Mouse (Mus musculus): ENCODE results near the gene Lrp8. TPM values are rescaled to one million over a fixed set of nuclear protein-coding genes. Genes with fewer than 3 reads are reported as not detected.

Gene Lrp8
- polyA plus RNA-seq, 1 experiment from 2014 or later, result 0.96 TPM

GRCm38 (mm10) chr4:107881631-107882030 is 79.6 kb downstream of the Lrp8 start:
- no peak for ATAC-seq (ENCODE audit: insufficient read depth, low FRiP score)
- WGBS, result 89% methylated on average over 1 of the region's 1 CpGs
- H3K27ac ChIP-seq (ENCODE audit: low read length), result no peak overlapping the region
- no peak overlapping the region for H3K9ac ChIP-seq (ENCODE audit: low read length)
- H3K4me2 ChIP-seq (ENCODE audit: low read depth, low read length), result no peak overlapping the region
- H3K9me3 ChIP-seq (replicated peaks; ENCODE audit: control insufficient read depth, low read length), result no peaks in the 10 kb centered on the region
- peaks cover 13% of the 10 kb centered on the region for H3K36me3 ChIP-seq (ENCODE audit: control insufficient read depth, insufficient read depth, low read length)
- H3K4me3 ChIP-seq (replicated peaks; ENCODE audit: low read length), result no peak overlapping the region
- H3K27me3 ChIP-seq (ENCODE audit: control insufficient read depth, insufficient read depth, low read length), result no peaks in the 10 kb centered on the region
- H3K4me1 ChIP-seq (ENCODE audit: control insufficient read depth, insufficient read depth, low read length), result peaks cover 9% of the 10 kb centered on the region; the same call in 1 of the 2 replicates

- ATAC-seq (ENCODE audit: insufficient read depth, low FRiP score), result no peak
- Histone ChIP-seq H3K27ac (ENCODE audit: low read length) (no peak overlapping the region), H3K36me3 (ENCODE audit: control insufficient read depth, insufficient read depth, low read length) (peaks cover 13% of the 10 kb centered on the region; the same call in 1 of the 2 replicates), H3K27me3 (ENCODE audit: control insufficient read depth, insufficient read depth, low read length) (no peaks in the 10 kb centered on the region), H3K9me3 (replicated peaks; ENCODE audit: control insufficient read depth, low read length) (no peaks in the 10 kb centered on the region), H3K4me3 (replicated peaks; ENCODE audit: low read length) (no peak overlapping the region), H3K4me2 (ENCODE audit: low read depth, low read length) (no peak overlapping the region), H3K4me1 (ENCODE audit: control insufficient read depth, insufficient read depth, low read length) (no peaks in the 10 kb centered on the region), H3K9ac (ENCODE audit: low read length) (no peak overlapping the region)
- WGBS, result 80% methylated on average over 7 of the region's 7 CpGs
Observed at GRCm38 (mm10) chr4:107886371-107886770, 84.3 kb downstream of the Lrp8 start.

- no peaks in the 10 kb centered on the region for H3K27me3 ChIP-seq (ENCODE audit: control insufficient read depth, insufficient read depth, low read length)
- H3K9ac ChIP-seq (ENCODE audit: low read length), result peak overlapping the region; percentile 72
- ATAC-seq (ENCODE audit: insufficient read depth, low FRiP score), result peak; percentile 10; the same call in 1 of the 2 replicates
- H3K27ac ChIP-seq (ENCODE audit: low read length), result peak overlapping the region; percentile 90
- peak overlapping the region; percentile 62 for H3K4me3 ChIP-seq (replicated peaks; ENCODE audit: low read length)
- H3K36me3 ChIP-seq (ENCODE audit: control insufficient read depth, insufficient read depth, low read length), result peaks cover 3% of the 10 kb centered on the region; the same call in 1 of the 2 replicates
- 1% methylated on average over 12 of the region's 12 CpGs for WGBS
- no peaks in the 10 kb centered on the region for H3K9me3 ChIP-seq (replicated peaks; ENCODE audit: control insufficient read depth, low read length)
- H3K4me2 ChIP-seq (ENCODE audit: low read depth, low read length), result peak overlapping the region; percentile 75
- no peaks in the 10 kb centered on the region for H3K4me1 ChIP-seq (ENCODE audit: control insufficient read depth, insufficient read depth, low read length)
Observed at GRCm38 (mm10) chr4:107889385-107889730, 87.3 kb downstream of the Lrp8 start.

GRCm38 (mm10) chr4:107889731-107890432 is 87.8 kb downstream of the Lrp8 start, which contains the start of gene 0610037L13Rik:
Gene 0610037L13Rik, plus strand, starts transcription at chr4:107889813.
- Histone ChIP-seq H3K27me3 (ENCODE audit: control insufficient read depth, insufficient read depth, low read length) (no peaks in the 10 kb centered on the region), H3K9ac (ENCODE audit: low read length) (peak within 1 kb of the TSS; percentile 72), H3K36me3 (ENCODE audit: control insufficient read depth, insufficient read depth, low read length) (peaks cover 3% of the 10 kb centered on the region; the same call in 1 of the 2 replicates), H3K4me1 (ENCODE audit: control insufficient read depth, insufficient read depth, low read length) (no peaks in the 10 kb centered on the region), H3K4me3 (replicated peaks; ENCODE audit: low read length) (peak within 1 kb of the TSS; percentile 62), H3K4me2 (ENCODE audit: low read depth, low read length) (peak within 1 kb of the TSS; percentile 75), H3K27ac (ENCODE audit: low read length) (peak within 1 kb of the TSS; percentile 90), H3K9me3 (replicated peaks; ENCODE audit: control insufficient read depth, low read length) (no peaks in the 10 kb centered on the region)
- peak; percentile 96 for ATAC-seq (ENCODE audit: insufficient read depth, low FRiP score)
- 1% methylated on average over 45 of the region's 48 CpGs for WGBS

GRCm38 (mm10) chr4:107892663-107893062 is 90.6 kb downstream of the Lrp8 start:
- H3K27ac ChIP-seq (ENCODE audit: low read length), result no peak overlapping the region
- H3K9ac ChIP-seq (ENCODE audit: low read length), result no peak overlapping the region
- ATAC-seq (ENCODE audit: insufficient read depth, low FRiP score), result no peak
- H3K4me2 ChIP-seq (ENCODE audit: low read depth, low read length), result no peak overlapping the region
- WGBS, result 80% methylated on average over 2 of the region's 2 CpGs
- H3K27me3 ChIP-seq (ENCODE audit: control insufficient read depth, insufficient read depth, low read length), result no peaks in the 10 kb centered on the region
- H3K4me1 ChIP-seq (ENCODE audit: control insufficient read depth, insufficient read depth, low read length), result no peaks in the 10 kb centered on the region
- H3K36me3 ChIP-seq (ENCODE audit: control insufficient read depth, insufficient read depth, low read length), result 0 out of 2 replicates have a peak, but pooled peaks cover 3% of the 10 kb centered on the region
- H3K4me3 ChIP-seq (replicated peaks; ENCODE audit: low read length), result no peak overlapping the region
- H3K9me3 ChIP-seq (replicated peaks; ENCODE audit: control insufficient read depth, low read length), result no peaks in the 10 kb centered on the region

- ATAC-seq (ENCODE audit: insufficient read depth, low FRiP score), result peak; percentile 71; the same call in 1 of the 2 replicates
- Histone ChIP-seq H3K9me3 (replicated peaks; ENCODE audit: control insufficient read depth, low read length) (no peaks in the 10 kb centered on the region), H3K4me2 (ENCODE audit: low read depth, low read length) (no peak overlapping the region), H3K36me3 (ENCODE audit: control insufficient read depth, insufficient read depth, low read length) (peaks cover 10% of the 10 kb centered on the region), H3K4me3 (replicated peaks; ENCODE audit: low read length) (no peak overlapping the region), H3K27me3 (ENCODE audit: control insufficient read depth, insufficient read depth, low read length) (no peaks in the 10 kb centered on the region), H3K27ac (ENCODE audit: low read length) (no peak overlapping the region), H3K4me1 (ENCODE audit: control insufficient read depth, insufficient read depth, low read length) (no peaks in the 10 kb centered on the region), H3K9ac (ENCODE audit: low read length) (no peak overlapping the region)
- 66% methylated on average over 5 of the region's 5 CpGs for WGBS
Observed at GRCm38 (mm10) chr4:107899211-107899927, 97.3 kb downstream of the Lrp8 start.

GRCm38 (mm10) chr4:107900206-107900605 is 98.1 kb downstream of the Lrp8 start:
- Histone ChIP-seq H3K9me3 (replicated peaks; ENCODE audit: control insufficient read depth, low read length) (no peaks in the 10 kb centered on the region), H3K36me3 (ENCODE audit: control insufficient read depth, insufficient read depth, low read length) (peaks cover 10% of the 10 kb centered on the region), H3K9ac (ENCODE audit: low read length) (no peak overlapping the region), H3K4me1 (ENCODE audit: control insufficient read depth, insufficient read depth, low read length) (no peaks in the 10 kb centered on the region), H3K27me3 (ENCODE audit: control insufficient read depth, insufficient read depth, low read length) (no peaks in the 10 kb centered on the region), H3K27ac (ENCODE audit: low read length) (0 out of 2 replicates have a peak overlapping the region, but pooled peaks have one; percentile 15), H3K4me2 (ENCODE audit: low read depth, low read length) (no peak overlapping the region), H3K4me3 (replicated peaks; ENCODE audit: low read length) (no peak overlapping the region)
- ATAC-seq (ENCODE audit: insufficient read depth, low FRiP score), result no peak
- 88% methylated on average over 3 of the region's 3 CpGs for WGBS

GRCm38 (mm10) chr4:107904252-107904651 is 102.2 kb downstream of the Lrp8 start:
- H3K4me3 ChIP-seq (replicated peaks; ENCODE audit: low read length), result no peak overlapping the region
- peaks cover 20% of the 10 kb centered on the region; the same call in 1 of the 2 replicates for H3K36me3 ChIP-seq (ENCODE audit: control insufficient read depth, insufficient read depth, low read length)
- H3K9ac ChIP-seq (ENCODE audit: low read length), result no peak overlapping the region
- no peaks in the 10 kb centered on the region for H3K9me3 ChIP-seq (replicated peaks; ENCODE audit: control insufficient read depth, low read length)
- H3K27ac ChIP-seq (ENCODE audit: low read length), result no peak overlapping the region
- H3K4me2 ChIP-seq (ENCODE audit: low read depth, low read length), result no peak overlapping the region
- no peaks in the 10 kb centered on the region for H3K27me3 ChIP-seq (ENCODE audit: control insufficient read depth, insufficient read depth, low read length)
- 81% methylated on average over 10 of the region's 10 CpGs for WGBS
- ATAC-seq (ENCODE audit: insufficient read depth, low FRiP score), result no peak
- no peaks in the 10 kb centered on the region for H3K4me1 ChIP-seq (ENCODE audit: control insufficient read depth, insufficient read depth, low read length)

GRCm38 (mm10) chr4:107906561-107906960 is 104.5 kb downstream of the Lrp8 start:
- Histone ChIP-seq H3K9ac (ENCODE audit: low read length) (no peak overlapping the region), H3K36me3 (ENCODE audit: control insufficient read depth, insufficient read depth, low read length) (peaks cover 22% of the 10 kb centered on the region; the same call in 1 of the 2 replicates), H3K4me2 (ENCODE audit: low read depth, low read length) (no peak overlapping the region), H3K27me3 (ENCODE audit: control insufficient read depth, insufficient read depth, low read length) (no peaks in the 10 kb centered on the region), H3K9me3 (replicated peaks; ENCODE audit: control insufficient read depth, low read length) (no peaks in the 10 kb centered on the region), H3K27ac (ENCODE audit: low read length) (no peak overlapping the region), H3K4me3 (replicated peaks; ENCODE audit: low read length) (no peak overlapping the region), H3K4me1 (ENCODE audit: control insufficient read depth, insufficient read depth, low read length) (no peaks in the 10 kb centered on the region)
- WGBS, result 93% methylated on average over 9 of the region's 9 CpGs
- no peak for ATAC-seq (ENCODE audit: insufficient read depth, low FRiP score)

Data from stomach, embryonic 16.5 days (tissue).